Mouse (Mus musculus): ENCODE data around the gene Tbl1xr1. TPM values are rescaled to one million over a fixed set of nuclear protein-coding genes. Genes with fewer than 3 reads are reported as not detected.

Tbl1xr1 gene
- total RNA-seq (2023; ENCODE audit: inconsistent age) = 159 to 198 TPM (median 171 TPM) in 4 replicates

DNA sequence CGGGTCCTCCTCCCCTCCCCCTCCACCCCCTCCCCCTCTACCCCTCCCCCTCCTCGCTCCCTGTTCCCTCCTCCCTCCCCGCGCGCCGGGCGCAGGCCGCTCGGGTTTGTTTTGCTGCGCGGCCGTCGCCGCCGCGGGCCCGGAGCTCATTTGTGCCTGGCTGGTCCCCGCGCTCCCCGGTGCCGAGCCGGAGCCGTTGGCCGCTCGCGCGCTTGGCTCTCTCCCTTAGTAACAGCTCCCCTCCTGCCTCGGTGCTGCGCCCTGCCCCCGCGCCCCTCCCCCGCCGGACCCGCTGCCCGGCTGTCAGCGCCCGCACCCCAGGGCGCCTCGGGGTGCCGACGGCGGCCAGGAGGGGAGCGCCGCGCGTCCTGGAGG is at the start of gene Tbl1xr1:
Gene Tbl1xr1, plus strand, starts transcription at position 92 of the 375 bp plus-strand sequence.

Data from B cell, adult (primary cell).